Mouse (Mus musculus) left cerebral cortex, postnatal 10 days (tissue): ENCODE results near the gene Kcnk3. TPM values are rescaled to one million over a fixed set of nuclear protein-coding genes. Genes with fewer than 3 reads are reported as not detected.

Experiments
- DNase-seq, 2 experiments: peaks; one replicate each; pipeline ENCODE4 v3.0.0; 2021 to 2022; ENCODE audit warnings: low spot score in 2 of 2, mixed read lengths in 1 of 2; ENCODE audit errors: extremely low spot score in 1 of 2
- intact Hi-C: fragments of 180-260 bp; cut with DNase I; formaldehyde crosslinking; loops from one replicate; pipeline ENCODE4 v1.15.1; 2025
- total RNA-seq, 2 experiments: library from RNA; stranded (reverse); gene quantifications; 2 replicates each; pipeline ENCODE4 v1.2.3; 2021

Gene Kcnk3
- 10 to 100 TPM; 14.0 to 14.4 TPM for total RNA-seq

- intact Hi-C loops: no loop called here
- peak in 1 of 2 experiments; percentile 82 for DNase-seq
Measured at GRCm38 (mm10) chr5:30587681-30588300, at the start of gene Kcnk3. TSS of gene Kcnk3 (plus strand) at chr5:30588170.

GRCm38 (mm10) chr5:30545698-30546097 lies 42.3 kb upstream of the Kcnk3 start, which contains the start of gene Cib4:
TSS of gene Cib4 (minus strand) at chr5:30545836.
- DNase-seq: no peak
- intact Hi-C loops: no loop called here

GRCm38 (mm10) chr5:30548681-30549080 lies 39.3 kb upstream of the Kcnk3 start:
- no peak for DNase-seq
- intact Hi-C loops: no loop called here

- DNase-seq: peak in 1 of 2 experiments; percentile 50
Measured at GRCm38 (mm10) chr5:30550334-30551021, 37.5 kb upstream of the Kcnk3 start.

GRCm38 (mm10) chr5:30551022-30551638 lies 36.8 kb upstream of the Kcnk3 start:
- intact Hi-C loops: no loop called here
- no peak for DNase-seq

More at GRCm38 (mm10) chr5:30550334-30551021, 37.5 kb upstream of the Kcnk3 start:
- intact Hi-C loops: no loop called here

- no peak for DNase-seq
- intact Hi-C loops: no loop called here
Measured at GRCm38 (mm10) chr5:30552006-30552405, 36.0 kb upstream of the Kcnk3 start.

- no peak for DNase-seq
- intact Hi-C loops: no loop called here
Measured at GRCm38 (mm10) chr5:30553936-30554335, 34.0 kb upstream of the Kcnk3 start.

- DNase-seq: no peak
Measured at GRCm38 (mm10) chr5:30554981-30555380, 33.0 kb upstream of the Kcnk3 start.

GRCm38 (mm10) chr5:30556284-30556683 lies 31.7 kb upstream of the Kcnk3 start:
- intact Hi-C loops: no loop called here
- DNase-seq: no peak

More at GRCm38 (mm10) chr5:30554981-30555380, 33.0 kb upstream of the Kcnk3 start:
- intact Hi-C loops: no loop called here

GRCm38 (mm10) chr5:30559421-30559820 lies 28.5 kb upstream of the Kcnk3 start:
- intact Hi-C loops: no loop called here
- no peak for DNase-seq

GRCm38 (mm10) chr5:30559986-30560493 lies 27.9 kb upstream of the Kcnk3 start:
- no peak for DNase-seq
- intact Hi-C loops: no loop called here

- peak in 1 of 2 experiments; percentile 5 for DNase-seq
- intact Hi-C loops: no loop called here
Measured at GRCm38 (mm10) chr5:30568479-30568878, 19.5 kb upstream of the Kcnk3 start.

GRCm38 (mm10) chr5:30571820-30572219 lies 16.1 kb upstream of the Kcnk3 start:
- DNase-seq: peak in 1 of 2 experiments; percentile 15
- intact Hi-C loops: no loop called here

GRCm38 (mm10) chr5:30574367-30574766 lies 13.6 kb upstream of the Kcnk3 start:
- intact Hi-C loops: no loop called here
- DNase-seq: peak in 1 of 2 experiments; percentile 7

GRCm38 (mm10) chr5:30576233-30576632 lies 11.7 kb upstream of the Kcnk3 start:
- no peak for DNase-seq
- intact Hi-C loops: no loop called here

- peak in 1 of 2 experiments; percentile 12 for DNase-seq
- intact Hi-C loops: no loop called here
Measured at GRCm38 (mm10) chr5:30577251-30577650, 10.7 kb upstream of the Kcnk3 start.

GRCm38 (mm10) chr5:30577654-30578310 lies 10.2 kb upstream of the Kcnk3 start:
- no peak for DNase-seq
- intact Hi-C loops: no loop called here

GRCm38 (mm10) chr5:30578445-30579080 lies 9.4 kb upstream of the Kcnk3 start:
- DNase-seq: no peak
- intact Hi-C loops: no loop called here

- intact Hi-C loops: no loop called here
- DNase-seq: no peak
Measured at GRCm38 (mm10) chr5:30580725-30581124, 7.2 kb upstream of the Kcnk3 start.
